Mouse (Mus musculus) cerebellum, adult (tissue): ENCODE measurements at regions not wholly inside any gene's neighbourhood (a gene's known extent, or its start where the extent isn't known, plus 50 kb on each side); places are given as distances from the start of the nearest gene placed in this dataset.

Source experiments
- ATAC-seq: cut with Nextera tagmentation; 2 replicates; pipeline ENCODE4 v1.9.2; 2017; ENCODE audit warnings: mild to moderate bottlenecking, moderate library complexity, mixed read lengths; ENCODE audit not compliant: insufficient number of reproducible peaks, low FRiP score, low TSS enrichment

GRCm38 (mm10) chr8:35182141-35182540, 583.4 kb upstream of the Gm19410 start:
- no peak for ATAC-seq

- no peak for ATAC-seq
These were observed 582.2 kb upstream of the Gm19410 start for GRCm38 (mm10) chr8:35183423-35183822.

GRCm38 (mm10) chr8:35185165-35185564, 580.4 kb upstream of the Gm19410 start:
- no peak for ATAC-seq

DNA sequence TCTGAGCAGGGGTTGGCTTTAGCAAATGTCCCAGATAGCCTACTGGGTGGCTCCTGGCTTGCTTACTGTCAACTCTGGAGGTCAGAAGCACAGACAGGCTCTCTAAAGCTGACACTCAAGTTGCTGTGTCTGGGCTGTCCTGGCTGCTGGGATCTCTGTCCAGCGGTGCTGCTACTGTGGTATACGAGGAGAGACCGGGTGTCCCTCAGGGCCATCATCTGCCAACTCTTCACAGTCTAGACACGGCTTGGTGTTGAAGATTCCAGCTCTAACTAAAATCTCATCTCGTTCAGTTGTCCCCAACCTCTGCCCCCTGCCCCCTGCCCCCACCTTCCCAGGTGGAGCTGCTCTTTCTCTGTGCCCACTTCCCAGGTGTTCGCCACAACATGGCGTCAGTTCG, 577.1 kb upstream of the Gm19410 start:
- ATAC-seq: no peak

DNA sequence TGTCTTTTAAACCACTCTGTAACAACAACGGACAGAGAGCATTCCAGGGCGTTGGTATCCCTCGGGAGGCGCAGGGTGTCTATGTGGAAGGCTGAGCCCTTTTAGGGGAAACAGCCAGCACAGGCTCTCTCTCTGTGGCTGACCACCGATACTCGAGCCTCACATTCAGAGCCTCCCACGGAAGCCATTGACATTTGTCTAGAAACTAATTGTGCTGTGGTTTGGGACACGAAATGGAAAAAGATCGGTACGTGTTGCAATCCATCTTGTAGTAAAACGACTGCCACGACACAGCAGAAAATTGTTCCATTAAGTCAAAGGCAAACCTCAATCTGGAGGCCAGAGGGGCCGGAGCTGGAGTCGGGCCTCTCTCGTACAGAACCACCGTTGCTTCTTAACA, 575.9 kb upstream of the Gm19410 start:
- no peak for ATAC-seq

DNA sequence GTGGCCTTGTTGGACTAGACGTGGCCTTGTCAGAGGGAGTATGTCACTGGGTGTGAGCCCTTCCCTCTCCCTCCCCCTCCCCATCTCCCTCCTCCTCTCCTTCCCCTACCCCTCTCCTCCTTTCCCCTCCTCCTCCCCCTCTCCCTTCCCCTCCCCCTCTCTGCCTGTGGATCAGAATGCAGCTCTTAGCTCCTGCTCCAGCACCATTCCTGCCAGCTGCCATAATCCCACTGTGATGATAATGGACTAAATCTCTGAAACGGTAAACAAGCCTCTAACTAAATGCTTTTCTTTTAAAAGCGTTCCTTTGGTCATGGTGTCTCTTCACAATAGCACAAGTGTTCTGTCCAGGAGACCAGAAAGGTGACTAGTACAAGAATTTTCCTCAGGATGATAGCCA, 573.1 kb upstream of the Gm19410 start:
- no peak for ATAC-seq

- peak; percentile 81 for ATAC-seq
These were observed 571.8 kb upstream of the Gm19410 start for GRCm38 (mm10) chr8:35193771-35194170.

DNA sequence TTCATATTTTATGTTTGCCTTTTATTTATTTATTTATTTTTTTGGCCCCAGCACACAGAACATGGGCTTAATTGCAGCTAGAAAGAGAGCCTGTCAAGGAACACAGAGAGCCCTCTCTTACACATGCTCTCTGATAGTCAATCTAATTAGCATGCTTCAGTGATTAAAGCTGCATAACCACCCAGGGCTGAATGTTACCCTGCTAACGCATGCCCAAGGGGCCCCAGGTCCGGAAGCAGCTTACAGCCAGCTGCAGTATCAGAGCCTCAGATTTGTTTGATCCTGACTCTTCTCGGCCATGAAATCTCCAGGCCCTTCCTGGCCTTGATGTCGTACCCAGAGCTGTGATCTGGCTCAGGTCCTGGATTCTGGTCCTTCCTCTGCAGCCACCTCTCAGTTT, 569.4 kb upstream of the Gm19410 start:
- no peak for ATAC-seq

DNA sequence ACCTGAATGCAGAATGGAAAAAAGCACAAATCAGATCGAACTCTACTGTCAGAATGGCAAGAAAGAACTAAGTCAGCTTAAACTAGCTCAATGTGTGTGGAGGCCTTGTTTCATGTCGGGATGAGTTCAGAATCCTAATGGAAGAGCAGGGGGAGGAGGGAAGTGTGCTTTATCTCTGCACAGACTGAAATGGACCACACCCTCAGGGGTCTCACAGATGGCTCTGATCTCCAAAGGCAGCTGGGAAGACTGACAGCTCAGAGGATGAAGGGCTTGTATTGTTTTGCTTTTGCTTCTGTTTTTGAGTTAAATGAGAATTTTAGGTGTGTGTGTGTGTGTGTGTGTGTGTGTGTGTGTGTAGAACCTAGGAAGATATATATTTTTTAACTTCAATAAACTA, 566.8 kb upstream of the Gm19410 start:
- ATAC-seq: no peak

DNA sequence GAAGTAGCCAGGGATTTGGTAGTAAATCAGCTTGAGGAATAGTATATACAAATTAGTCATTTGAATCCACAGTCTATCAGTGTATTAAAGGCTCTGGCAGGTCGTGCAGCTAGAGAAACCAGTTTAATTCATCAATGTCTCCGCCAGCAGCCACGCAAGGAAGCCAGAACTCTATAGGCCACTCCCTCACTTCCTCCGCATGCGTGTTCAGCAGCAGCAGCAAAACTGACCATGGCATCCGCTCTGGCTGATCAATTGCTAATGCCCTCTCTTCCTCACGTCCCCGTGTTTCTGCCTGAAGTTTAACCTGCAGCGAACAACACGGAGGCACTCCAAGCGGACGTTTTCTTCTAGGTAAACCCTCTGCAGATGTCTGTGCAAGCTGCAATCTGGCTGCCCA, 564.2 kb upstream of the Gm19410 start:
- ATAC-seq: no peak

DNA sequence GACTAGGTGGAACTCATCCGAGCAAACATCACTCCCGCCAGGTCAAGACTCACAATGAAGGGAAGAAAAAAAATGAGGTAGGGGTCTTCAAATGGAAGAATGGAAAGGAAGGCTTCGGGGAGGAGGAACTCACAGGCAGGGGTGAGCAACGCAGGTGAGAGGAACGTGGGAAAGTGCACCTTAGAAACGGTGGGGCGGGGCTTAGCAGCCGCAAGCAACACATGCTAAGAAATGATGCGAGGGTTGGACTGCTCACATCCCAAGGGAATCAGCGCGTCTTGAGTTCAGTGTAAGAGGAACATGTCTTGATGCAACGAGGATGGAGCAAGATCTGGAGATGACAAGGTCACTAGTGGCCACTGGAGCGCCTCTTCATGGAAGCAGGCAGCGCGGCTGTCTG, 560.6 kb upstream of the Gm19410 start:
- ATAC-seq: no peak

DNA sequence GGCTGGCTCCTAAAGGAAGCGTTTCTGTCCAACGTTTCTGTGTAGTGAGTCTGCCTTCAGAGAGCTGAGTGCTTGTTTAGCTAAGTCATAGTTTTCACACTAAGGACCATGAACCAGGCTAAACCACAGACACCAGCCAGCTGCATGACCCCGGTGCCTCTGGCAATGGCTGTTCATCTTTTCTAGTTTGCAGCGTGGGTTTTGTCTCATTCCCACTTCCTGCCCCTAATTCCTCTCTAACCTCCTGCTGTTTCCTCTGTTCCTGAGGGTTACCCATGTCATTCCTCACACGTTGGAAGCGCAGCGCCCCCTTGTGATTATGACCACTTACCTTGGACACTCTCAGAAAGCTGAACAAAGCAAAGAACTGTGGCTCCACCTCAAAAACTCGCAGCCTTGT, 560.1 kb upstream of the Gm19410 start:
- peak; percentile 42; the same call in 1 of the 2 replicates for ATAC-seq

GRCm38 (mm10) chr8:35206271-35206670, 559.3 kb upstream of the Gm19410 start:
- ATAC-seq: no peak

DNA sequence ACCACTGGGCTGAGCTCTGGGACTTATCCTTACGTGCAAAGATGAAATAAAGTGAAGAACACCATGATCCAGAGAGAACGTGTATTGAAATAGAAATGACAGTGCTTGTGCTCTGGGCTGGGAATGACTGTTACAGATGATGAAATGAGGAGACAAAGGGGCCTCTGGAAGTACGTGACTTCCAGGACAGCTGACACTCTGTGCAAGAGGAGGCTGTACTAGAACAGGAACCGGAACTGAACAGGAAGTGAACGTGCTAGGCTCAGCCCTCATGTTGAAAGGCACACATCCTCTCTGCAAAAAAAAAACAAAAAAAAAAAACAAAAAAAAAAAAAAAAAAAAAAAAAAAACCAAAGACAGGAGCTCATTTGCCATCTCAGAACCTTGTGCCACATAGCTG, 557.2 kb upstream of the Gm19410 start:
- no peak for ATAC-seq

- ATAC-seq: no peak
These were observed 553.8 kb upstream of the Gm19410 start for GRCm38 (mm10) chr8:35211506-35212452.

- no peak for ATAC-seq
These were observed 552.1 kb upstream of the Gm19410 start for GRCm38 (mm10) chr8:35213515-35213914.

DNA sequence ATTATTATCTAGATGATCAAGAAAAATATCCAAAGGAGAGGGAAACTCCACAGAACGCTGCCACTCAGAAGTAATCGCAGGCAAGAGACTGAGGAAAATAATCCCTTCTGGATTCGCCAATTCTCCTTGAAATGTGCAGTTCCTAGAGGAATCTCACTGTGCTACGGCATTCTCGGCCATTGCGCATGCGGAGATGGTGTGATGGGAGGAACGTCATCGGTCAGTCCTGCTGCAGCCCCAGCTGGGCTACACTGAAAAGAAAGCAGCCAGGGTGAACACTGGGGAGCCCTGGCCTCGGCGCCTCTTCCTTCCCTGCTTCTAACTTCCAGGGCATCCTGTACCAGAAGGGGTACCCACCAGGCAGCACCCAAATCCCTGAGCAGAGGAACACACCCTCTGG, 548.0 kb upstream of the Gm19410 start:
- ATAC-seq: no peak

GRCm38 (mm10) chr8:35218327-35218726, 547.3 kb upstream of the Gm19410 start:
- ATAC-seq: no peak

GRCm38 (mm10) chr8:35224053-35224924, 541.3 kb upstream of the Gm19410 start:
- no peak for ATAC-seq

DNA sequence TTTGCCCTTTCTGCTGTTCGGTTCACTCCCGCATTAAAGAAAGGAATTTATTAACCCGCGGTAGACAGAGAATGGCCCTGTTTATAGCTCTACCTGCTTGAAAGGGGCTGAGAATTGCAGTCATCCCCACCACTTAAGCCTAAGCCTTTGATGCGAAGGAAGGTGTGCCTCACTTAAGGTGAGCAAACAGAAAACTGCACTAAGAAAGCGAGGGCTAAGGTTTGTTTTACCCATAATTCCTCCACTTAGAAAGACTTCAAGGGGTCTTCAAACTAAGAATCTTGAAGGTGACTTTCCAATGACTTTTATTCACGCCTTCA, 540.7 kb upstream of the Gm19410 start:
- no peak for ATAC-seq

DNA sequence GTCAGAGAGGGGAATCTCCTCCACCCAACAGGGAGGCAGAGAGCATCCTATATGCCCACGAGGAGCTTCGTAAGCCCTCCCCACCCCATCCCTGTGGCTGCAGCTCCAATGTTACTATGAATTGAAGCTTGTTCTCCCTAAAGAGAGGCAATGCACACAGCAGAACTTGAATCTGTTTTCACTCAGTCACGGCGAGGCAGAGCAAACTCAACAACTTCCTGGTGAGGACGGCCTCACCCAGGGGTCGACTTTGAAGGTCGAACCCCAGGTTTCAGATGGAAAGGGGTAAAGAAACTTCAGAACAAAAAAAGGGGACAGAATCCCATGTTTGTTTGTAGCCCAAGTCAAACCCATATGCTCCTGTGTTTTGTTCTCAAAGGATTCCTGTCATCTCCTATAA, 538.5 kb upstream of the Gm19410 start:
- ATAC-seq: no peak
